Mouse (Mus musculus) activated CD4-positive, CD25-positive, alpha-beta regulatory T cell, adult 9 weeks (primary cell): Measurements from ENCODE around the gene Lsp1. TPM values are rescaled to one million over a fixed set of nuclear protein-coding genes. Genes with fewer than 3 reads are reported as not detected.

Source experiments
- polyA plus RNA-seq: library from polyadenylated mRNA; unstranded; fragments of 100-300 nt; shearing (Covaris generic); gene quantifications from one replicate; pipeline ENCODE4 v1.2.1, GENCODE M21; 2017

Gene Lsp1
- polyA plus RNA-seq, result 1,327 TPM

GRCm38 (mm10) chr7:142460636-142461077 lies at the start of gene Lsp1:
Gene Lsp1 (plus strand): TSS chr7:142460809.

DNA sequence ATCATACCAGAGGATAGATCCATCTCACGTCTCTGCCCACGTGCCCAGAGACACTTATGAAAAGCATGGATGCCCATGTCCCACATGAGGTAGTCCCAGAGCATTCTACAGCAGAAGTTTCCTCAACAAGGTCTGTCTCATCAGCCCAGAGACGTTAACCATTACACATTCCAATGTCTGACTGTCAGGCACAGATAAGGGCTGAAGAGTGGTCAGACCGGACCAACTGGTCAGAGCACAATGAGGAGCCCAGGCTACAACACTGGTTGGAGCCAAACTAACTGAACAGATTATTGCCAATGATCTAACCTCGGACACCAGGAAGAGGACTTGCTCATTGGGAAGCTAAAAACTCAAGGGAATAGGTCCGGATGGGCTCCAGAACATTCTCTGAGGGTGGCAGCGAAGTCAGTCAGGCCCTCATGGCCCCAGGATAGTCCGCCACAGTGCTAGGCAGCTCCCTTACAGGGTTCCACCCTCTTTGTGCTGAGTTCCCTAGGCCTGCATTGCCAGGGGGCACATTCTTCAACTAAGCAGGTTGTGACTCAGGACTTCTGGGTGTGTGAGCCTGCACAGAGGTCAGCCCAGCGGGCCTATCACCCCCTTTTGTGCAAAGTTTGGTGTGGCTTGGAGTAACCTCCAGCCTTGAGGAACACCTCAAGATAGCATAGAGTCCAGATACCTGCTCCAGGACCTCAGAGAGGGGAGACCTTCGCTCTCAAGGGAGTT lies 26.3 kb upstream of the Lsp1 start, which contains the start of gene Syt8:
Syt8 (plus strand) TSS at position 714 of the 729 bp plus-strand sequence.

GRCm38 (mm10) chr7:142441585-142441984 lies 19.0 kb upstream of the Lsp1 start, which contains the start of gene Tnni2:
Gene Tnni2 (plus strand): TSS chr7:142441808.

GRCm38 (mm10) chr7:142498575-142498974 lies 38.0 kb downstream of the Lsp1 start, which contains the start of gene Tnnt3:
Gene Tnnt3 (plus strand): TSS chr7:142498836.

GRCm38 (mm10) chr7:142532671-142533058 lies 72.1 kb downstream of the Lsp1 start, which contains the start of gene Mrpl23:
Gene Mrpl23 (plus strand): TSS chr7:142532686.

Other genes with a start within 250 kb of the Lsp1 start
- gene Gm7579, start 248.9 kb upstream of the Lsp1 start, polyA plus RNA-seq, result not detected
- not detected for gene Krtap5-5, start 230.8 kb upstream of the Lsp1 start, polyA plus RNA-seq
- gene Gm40460, start 219.7 kb upstream of the Lsp1 start, polyA plus RNA-seq, result not detected
- gene Gm2431, start 202.5 kb upstream of the Lsp1 start, polyA plus RNA-seq, result not detected
- not detected for gene Gm4559, start 186.4 kb upstream of the Lsp1 start, polyA plus RNA-seq
- gene Krtap5-1, start 163.7 kb upstream of the Lsp1 start, polyA plus RNA-seq, result not detected
- gene Krtap5-4, start 157.3 kb upstream of the Lsp1 start, polyA plus RNA-seq, result not detected
- 2.3 TPM for gene Ifitm10, start 87.1 kb upstream of the Lsp1 start, polyA plus RNA-seq
- not detected for gene Gm49369, start 78.1 kb upstream of the Lsp1 start, polyA plus RNA-seq
- gene Ctsd, start 72.8 kb upstream of the Lsp1 start, polyA plus RNA-seq, result 417 TPM
- not detected for gene Syt8, start 26.0 kb upstream of the Lsp1 start, polyA plus RNA-seq
- not detected for gene Tnni2, start 19.0 kb upstream of the Lsp1 start, polyA plus RNA-seq
- 1.7 TPM for gene Tnnt3, start 38.0 kb downstream of the Lsp1 start, polyA plus RNA-seq
- 4.0 TPM for gene Mrpl23, start 71.9 kb downstream of the Lsp1 start, polyA plus RNA-seq
- gene Igf2, start 206.0 kb downstream of the Lsp1 start, polyA plus RNA-seq, result 0.13 TPM
- gene Gm49394, start 209.1 kb downstream of the Lsp1 start, polyA plus RNA-seq, result not detected